Mouse (Mus musculus) T-helper 17 cell (primary cell): ENCODE data around the gene Pde4a.

ENCODE experiments used
- in situ Hi-C, 2 experiments: fragments of 300-600 bp; cut with MboI, MseI; formaldehyde crosslinking; loops; 1 replicate in 1 of 2; 2 replicates in 1 of 2; pipeline ENCODE4 v1.15.1; 2025; ENCODE audit warnings: high pct_unique_total_duplicates in 2 of 2

Pde4a gene

DNA sequence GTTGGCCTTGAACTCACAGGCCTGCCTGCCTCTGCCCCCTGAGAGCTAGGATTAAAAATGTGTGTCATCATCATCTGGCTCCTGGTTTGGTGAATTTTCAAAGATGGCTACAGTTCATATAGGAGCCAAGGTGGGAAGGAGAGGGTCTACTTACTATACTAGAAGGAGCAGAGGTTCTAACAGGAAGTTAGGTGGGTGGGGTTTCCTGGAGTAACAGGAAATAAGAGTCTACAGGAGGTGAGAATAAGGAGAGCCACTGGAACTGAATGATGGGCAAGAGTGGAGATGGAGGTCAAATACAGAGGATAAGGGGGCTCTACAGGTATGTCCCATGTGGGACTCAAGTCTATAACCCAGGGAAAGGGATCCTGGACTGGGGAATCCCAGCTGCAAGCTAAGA is 17.1 kb upstream of the Pde4a start:
- in situ Hi-C loops, result loop anchor here in 1 of 2 experiments (5.0 kb wide), 1 partner anchor 116 kb away; the partner anchor contains the start of gene Icam5

DNA sequence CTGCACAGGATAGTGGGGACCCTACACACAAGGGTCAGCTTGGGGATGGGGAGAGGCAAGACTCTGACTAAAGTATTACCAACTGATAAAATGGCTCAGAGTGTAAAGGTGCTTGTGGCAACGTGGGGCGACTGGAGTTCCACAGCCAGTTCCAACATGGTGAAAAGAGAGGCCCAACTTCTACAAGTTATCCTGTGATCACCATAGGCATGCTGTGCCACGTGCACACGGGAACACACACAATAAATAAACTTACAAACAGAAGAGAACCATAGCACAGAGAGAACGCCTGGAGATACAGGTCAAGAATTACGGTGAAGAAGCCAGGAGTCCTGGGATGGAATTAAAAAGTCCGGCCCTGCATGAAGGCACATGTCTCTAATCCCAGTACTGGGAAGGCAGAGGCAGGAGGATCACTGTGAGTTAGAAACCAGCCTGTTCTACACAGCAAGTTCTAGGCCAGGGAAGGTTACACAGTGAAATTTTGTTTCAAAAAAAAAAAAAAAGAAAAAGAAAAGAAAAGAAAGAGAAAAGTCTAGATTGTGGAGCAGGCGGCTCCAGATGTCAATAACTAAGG is 16.3 kb upstream of the Pde4a start:
- in situ Hi-C loops, result loop anchor here in 1 of 2 experiments (5.0 kb wide), 1 partner anchor 117 kb away; the partner anchor contains the start of gene Icam5

DNA sequence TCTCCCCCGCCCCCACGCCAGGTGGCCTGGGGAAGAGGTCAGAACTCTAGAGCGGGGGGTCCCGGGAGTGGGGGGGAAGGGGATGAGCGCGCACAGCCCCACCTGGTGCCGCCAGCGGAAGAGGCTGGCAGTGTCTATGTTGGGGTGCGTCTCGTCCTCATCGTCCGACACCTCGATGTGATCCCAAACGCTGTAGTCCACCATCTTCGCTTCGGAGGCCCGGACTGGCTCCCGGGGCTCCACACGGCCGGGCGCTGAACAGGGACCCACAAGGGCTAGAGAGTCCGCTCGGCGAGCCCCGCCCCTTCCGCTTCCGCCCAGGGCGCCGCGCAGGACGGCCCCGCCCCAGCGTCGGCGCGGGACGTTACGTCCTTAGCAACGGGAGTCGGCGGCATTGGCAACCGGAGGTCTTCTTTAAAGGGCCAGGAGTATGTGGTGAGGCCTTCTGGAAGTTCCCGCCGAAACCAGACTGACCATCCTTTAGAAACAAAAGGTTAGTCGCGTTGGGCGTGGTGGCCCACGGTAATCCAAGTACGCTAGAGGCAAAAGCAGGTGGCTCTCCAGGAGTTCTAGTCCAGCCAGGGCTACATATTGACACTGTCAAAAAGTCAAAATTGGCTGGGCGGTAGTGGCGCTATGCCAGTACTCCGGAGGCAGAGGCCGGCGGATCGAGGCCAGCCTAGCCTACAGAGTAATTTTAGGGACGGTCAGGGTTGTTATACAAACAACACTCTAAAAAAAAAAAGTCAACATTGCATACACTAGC is 15.7 kb upstream of the Pde4a start, which contains the start of gene Cdc37:
TSS of gene Cdc37 (minus strand) at position 329 of the 766 bp plus-strand sequence.
- in situ Hi-C loops, result loop anchor here in 1 of 2 experiments (5.0 kb wide), 2 partner anchors 77 to 118 kb away; partner anchors contain the start of gene Icam5

DNA sequence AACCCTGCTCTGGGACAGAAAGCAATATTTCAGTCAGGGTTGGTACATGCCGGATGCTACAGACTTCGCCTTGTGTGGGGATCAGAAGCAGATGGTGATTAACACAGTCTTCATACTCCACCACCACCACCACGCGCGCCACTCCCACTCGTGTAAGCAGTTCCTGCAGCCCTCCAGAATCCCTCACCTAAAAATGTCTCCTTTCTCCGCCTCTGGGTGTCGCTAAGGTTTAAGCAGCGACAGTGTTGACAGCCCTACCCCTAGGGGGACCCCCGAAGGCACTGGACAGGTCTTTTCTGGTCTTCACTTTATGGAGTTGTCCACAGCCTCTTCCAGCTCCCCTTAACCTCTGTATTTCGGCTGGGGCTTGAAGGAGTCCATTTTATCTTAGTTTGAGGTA is 12.8 kb upstream of the Pde4a start:
- in situ Hi-C loops, result loop anchor here in 1 of 2 experiments (5.0 kb wide), 1 partner anchor 75 kb away; no protein-coding TSS in a partner anchor

DNA sequence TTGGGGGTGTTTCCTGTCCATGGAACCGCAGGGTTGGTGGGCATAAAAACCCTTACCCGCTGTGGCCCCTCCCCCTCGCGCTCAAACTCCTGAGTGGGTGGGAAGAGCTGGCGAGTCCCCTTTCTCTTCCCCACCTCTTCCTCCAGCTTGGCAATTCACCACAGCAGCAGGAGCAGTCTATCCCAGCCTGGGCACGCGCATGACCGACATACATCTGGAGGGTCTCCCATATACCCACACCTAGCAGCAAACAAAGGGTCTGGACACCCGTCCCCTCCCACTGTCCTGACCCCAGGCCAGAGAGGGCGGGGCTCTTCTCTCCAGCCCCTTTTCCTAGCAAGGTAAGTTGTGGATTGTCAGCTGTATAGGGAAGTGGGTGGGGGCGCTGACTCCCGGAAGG is 12.2 kb upstream of the Pde4a start:
- in situ Hi-C loops, result loop anchor here in 1 of 2 experiments (5.0 kb wide), 1 partner anchor 74 kb away; no protein-coding TSS in a partner anchor

DNA sequence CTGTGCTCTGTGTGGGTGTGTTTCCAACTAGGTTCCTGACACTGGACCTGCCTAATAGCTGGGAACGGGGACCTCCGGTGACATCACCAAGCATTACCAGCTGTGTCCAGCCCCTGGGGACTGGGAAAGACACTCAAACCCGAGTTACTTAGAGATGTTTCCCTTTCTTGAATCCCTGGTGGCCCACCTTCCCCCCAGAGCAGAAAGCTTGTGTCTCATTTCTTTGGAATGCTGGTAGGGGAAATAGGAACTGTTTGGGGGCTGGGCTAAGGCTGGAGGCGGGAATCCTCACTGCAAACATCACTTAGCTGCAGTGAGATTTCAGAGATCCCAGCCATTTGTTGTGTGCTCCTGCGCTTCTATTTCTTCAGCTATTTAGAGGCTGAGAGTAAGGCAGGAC is 11.7 kb upstream of the Pde4a start:
- in situ Hi-C loops, result loop anchor here in 1 of 2 experiments (5.0 kb wide), 1 partner anchor 73 kb away; no protein-coding TSS in a partner anchor

DNA sequence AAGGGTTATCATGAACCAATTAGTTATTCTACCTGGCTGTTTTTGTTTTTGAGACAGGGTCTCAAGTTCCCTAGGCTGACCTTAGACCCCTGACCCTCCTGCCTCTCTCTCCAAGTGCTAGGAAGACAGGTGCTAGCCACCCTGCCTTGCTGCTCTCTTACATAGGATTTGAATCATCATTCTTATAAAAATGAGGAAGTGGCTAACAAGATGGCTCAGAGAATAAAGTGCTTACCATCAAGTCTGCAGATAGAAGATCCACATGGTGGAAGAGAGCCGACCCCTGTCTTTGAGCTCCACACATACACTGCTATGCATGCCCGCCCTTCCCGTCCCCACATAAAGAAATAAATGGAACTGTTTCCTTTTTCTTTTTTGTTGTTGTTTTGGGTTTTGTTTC is 10.7 kb upstream of the Pde4a start:
- in situ Hi-C loops, result loop anchor here in 1 of 2 experiments (5.0 kb wide), 1 partner anchor 73 kb away; no protein-coding TSS in a partner anchor

DNA sequence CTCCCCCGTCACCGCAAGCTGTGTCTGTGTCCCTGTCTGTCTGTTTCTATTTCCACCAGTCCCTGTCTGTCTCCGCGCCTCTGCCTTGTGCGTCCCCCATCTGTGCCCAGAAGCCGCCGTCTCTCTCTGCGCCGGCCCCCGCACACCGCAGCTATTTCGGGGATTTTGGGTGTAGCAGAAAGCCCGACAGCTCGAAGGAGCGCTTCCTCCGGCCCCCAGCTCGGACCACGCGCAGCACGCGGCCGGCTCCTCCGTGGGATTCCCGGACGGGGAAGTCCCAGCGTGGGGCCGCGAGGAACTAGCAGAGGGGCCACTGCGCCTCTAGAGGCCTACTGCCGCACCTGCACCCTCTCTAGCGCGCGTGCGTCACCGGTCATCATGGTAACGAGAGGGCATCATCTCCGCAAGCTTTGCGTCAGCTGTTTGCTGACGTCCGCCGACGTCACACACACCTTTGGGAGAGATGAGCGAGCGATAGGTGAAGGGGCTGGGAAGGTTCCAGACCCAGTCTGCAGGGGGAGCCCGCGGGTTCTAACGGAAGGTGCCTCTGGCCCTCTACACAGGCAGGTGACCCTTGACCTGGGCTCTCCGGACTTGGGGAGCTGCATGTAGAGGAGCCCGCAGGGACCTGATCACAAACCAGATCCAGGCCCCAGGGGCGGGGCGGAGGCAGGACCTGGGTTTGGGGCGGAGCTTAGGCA is 4.2 kb upstream of the Pde4a start:
- in situ Hi-C loops, result no loop called here

DNA sequence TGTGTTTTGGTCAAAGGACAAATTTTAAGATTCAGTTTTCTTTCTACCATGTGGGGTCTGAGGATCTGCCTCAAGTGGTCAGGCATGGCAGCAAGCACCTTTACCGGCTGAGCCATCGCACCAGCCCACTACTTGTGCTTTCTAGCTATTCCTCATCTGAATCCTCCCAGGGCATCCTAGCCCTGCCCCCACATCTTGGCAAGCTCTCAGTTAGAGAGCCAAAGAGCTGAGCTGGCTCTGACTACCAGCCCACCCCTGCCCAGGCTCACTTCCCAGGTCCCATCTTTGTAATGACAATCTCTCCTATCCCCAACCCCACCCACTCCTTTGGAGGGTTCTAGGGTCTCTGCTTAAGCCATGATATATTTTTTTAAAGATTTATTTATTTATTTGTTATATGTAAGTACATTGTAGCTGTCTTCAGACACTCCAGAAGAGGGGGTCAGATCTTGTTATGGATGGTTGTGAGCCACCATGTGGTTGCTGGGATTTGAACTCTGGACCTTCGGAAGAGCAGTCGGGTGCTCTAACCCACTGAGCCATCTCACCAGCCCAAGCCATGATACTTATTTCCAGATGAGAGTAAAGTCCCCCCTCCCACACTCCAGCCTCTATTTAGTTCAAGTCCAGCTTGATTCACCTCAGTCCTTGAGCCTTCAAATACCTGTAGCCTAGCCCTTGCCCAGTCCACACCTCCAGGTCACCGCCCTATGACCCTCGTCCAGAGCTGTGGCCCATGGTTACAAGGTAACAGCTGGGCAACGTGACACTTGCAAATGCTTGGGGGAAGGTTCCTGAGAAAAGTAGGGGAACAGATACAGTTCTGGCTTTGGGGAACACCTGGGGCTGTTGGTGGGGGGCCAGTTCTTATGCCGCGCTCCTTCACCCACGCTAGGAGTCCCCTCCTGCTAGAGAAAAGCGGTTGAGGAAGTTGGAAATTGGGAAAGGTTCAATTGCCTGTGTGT is 2.1 kb upstream of the Pde4a start:
- in situ Hi-C loops, result no loop called here

DNA sequence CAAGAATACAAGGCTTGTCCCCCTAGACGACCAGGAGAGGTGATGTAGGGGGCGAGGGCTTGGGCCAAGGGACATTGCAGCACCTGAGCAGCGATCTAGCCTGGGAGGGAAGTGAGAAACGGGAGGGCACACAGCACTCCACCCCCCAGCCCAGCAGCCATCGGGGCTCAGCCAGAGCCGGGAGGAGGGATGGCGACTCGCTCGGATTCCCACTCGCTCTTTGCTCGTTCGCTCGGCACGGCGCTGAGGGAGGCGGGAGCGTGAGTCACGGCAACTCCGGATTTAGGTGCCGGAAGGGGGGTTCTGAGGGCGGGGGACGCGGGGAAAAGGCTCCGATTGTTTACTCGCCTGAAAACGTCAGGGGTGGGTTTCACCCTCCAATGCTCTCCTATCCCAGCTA is 1.4 kb upstream of the Pde4a start:
- in situ Hi-C loops, result no loop called here

DNA sequence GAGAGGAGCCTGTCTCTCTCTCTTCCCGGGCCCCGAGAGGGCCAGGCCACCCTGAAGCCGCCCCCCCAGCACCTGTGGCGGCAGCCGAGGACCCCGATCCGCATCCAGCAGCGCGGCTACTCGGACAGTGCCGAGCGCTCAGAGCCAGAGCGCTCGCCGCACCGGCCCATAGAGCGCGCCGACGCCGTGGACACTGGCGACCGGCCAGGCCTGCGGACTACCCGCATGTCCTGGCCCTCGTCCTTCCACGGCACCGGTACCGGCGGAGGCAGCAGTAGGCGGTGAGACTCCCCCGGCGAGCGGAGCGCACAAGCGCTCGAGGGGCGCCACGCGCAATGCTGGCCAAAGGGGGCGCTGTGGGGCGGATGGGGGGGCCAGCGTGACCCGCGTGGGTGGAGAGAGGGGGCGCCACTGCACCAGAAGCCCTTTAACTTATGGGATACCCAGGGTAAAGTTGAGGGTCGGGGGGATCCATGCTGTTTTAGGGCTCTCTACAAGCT is 488 bp downstream of the Pde4a start:
- in situ Hi-C loops, result no loop called here

DNA sequence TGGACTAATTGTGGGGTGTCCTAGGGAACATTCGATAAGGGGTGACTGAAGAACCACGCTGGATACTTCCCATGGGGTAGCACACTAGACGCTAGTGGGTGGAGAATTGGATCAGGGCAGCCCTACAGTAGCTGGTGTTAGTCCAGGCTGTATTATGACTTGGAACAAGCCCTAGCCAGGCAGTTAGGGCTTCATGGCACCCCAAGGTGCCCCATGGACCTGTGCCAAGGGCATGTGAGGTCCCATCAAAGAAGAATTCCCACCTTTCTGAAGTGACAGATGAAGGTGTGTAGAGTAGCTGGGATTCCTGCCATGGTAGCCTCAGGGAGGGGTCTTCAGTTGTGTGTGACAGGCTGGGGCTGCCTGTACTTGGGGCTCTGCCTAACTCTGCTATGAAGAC is 1.0 kb downstream of the Pde4a start:
- in situ Hi-C loops, result no loop called here

DNA sequence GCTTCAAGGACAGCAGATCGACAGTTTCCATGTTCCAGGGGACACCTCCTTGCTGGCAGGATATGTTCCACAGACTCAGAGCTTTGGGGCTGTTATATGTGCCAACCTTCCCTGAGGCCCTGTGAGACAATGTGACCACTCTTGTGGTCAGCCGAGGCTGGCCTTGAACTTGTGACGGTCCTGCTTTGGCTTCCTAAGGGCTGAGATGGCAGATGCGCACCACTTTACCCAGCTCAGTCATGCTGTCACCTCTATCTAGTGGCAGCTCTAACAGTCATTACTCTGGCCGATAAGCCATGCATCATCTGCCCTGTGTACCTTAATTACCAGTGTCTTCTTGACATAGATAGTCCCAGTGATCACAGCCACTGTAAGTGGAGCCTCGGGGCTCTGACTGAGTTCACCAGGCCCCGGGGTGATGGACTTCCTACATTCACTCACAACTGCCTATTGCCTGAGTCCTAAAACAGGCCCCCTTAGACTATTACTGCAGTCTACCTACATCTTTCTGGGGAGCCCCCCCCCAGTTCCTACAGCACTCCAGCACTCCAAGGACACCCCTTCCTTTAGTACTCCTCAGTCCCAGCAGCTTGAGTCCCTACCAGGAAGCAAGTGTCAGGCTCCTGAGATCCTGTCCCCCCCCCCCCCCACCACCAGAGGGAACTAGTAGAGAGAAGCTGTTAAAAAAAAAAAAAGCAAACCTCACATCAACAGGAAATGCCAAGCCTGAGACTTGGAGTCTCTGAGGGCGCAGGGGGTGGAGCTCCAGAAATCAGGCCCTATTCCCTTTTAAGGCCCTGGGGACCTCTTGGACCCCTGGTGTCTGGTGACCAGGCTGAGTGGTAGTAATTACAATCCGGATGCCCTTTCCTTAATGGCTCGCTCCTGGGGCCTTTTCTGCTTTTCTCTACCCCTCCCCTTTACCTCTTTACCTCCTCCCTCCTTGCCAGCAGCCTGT is 1.9 kb downstream of the Pde4a start:
- in situ Hi-C loops, result no loop called here

DNA sequence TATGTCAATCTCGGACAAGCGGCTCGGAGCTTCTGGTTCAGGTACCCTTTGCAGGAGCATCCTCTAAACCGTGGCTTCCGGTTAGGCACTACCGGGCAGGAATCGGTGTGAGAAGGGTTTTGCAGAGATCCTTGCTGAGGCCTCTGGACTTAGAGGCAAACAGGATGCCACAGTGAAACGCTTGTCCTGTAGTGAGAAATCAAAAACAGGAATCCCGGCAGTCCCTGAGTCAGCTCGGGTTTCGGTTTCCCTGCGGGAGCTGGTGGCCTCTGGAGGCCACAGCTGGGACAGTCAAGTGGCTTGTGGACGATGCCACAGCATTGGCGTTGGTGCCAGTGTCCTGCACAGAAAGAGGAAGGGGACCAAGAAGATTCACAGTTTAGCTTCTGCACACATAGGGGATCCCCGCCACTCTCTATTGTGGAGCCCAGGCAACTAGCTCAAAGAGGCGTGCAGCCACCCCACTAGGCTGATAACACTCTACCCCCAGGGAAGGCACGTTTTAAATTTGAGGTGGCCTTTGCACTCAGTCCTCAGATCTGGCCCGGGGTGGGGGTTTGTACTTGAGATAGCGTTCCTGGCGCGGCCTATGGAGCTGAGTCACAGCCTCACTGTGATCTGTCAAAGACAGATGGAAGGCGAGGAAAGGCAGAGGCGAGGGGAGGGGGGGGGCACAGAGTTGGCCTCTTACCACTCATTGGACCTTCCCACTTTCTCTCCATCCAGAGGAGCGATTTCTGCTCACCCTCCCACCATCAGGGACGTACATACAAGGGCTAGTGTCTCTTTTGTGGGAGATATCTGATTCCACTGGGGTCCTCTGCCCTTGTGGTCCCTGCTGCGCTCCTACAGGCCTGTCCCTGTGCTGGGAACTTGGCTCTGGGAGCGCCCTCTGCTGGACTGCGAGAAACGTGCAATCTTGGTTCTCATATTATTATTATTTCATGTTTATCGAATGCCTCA is 2.9 kb downstream of the Pde4a start:
- in situ Hi-C loops, result no loop called here

DNA sequence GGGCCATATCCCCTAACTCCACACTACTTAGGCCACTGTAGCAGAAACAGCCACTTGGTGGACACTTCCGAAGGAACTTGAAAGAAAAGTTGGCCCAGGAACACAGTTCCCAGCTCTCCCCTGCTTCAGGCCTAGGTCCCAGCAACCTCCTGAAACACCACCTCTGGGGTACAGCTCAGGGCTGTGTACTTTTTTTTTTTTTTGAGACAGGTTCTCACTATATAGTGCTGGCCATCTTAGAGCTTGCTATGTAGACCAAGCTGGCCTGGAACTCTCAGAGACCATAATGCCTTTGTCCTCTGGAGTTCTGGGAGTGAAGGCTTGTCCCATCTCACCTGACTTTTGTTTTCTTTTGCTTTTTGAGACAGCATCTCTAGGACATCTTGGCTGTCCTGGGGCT is 3.6 kb downstream of the Pde4a start:
- in situ Hi-C loops, result no loop called here

DNA sequence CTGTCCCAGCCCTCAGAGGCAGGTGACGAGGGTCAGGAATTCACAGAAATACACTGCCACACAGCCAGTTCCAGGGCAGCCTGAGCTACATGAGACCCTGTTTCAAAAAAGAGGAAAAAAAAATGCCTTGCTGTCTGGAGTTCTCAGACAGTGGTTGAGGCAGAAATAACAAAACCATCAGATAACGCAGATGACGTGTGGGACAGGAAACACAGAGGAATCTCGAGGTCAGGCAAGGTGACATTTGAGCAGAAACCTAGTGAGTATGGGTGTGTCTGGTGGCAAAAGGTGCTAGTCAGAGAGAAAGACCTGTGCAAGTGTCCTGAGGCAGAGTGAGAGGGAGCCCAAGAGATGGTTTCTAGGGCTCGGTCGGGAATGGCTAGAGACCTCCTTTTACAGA is 6.8 kb downstream of the Pde4a start:
- in situ Hi-C loops, result no loop called here

DNA sequence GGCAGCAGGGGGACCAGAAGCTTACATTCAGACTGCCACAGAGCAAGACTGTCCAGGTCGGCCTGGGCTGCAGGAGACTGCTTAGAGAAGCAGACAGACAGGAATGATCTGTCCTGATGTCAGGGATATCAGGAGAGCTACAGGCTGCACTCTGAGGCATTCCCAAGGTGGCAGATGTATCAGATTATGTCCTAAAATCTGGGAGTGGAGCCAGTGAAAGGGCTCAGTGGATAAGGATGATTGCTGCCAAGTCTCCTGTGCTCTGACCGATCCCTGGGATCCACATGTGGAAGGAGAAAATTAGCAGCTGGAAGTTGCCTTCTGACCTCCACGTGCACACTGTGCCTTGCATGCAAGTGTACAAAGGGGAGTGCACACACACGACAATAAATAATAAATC is 14.9 kb downstream of the Pde4a start:
- in situ Hi-C loops, result loop anchor here in 1 of 2 experiments (25.0 kb wide), 1 partner anchor 2007 kb away; no protein-coding TSS in a partner anchor

DNA sequence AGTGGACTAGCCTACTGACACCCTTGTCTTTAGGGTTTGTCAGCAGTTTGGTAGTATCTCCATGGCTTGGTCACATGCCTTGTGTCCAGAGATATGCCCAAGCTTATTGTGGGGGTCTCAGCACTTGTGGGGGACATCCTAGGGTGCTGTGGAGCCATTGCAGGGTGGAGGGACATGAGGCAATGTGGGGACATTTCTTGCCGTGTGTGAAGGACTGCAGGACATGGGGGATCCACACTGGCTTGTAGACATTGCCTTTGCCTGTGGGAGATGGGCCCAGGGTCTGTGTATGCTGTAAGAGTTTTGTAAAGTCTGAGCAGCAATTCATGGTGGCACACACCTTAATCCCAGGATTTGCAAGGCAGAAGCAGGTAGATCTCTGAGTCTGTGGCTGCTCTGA is 15.3 kb downstream of the Pde4a start:
- in situ Hi-C loops, result loop anchor here in 1 of 2 experiments (25.0 kb wide), 1 partner anchor 2006 kb away; no protein-coding TSS in a partner anchor
